Mouse (Mus musculus): Measurements from ENCODE around the gene Lama5. TPM values are rescaled to one million over a fixed set of nuclear protein-coding genes. Genes with fewer than 3 reads are reported as not detected.

Lama5 gene
- total RNA-seq, 1 experiment from 2014 or later = under 0.01 TPM

GRCm38 (mm10) chr2:180171522-180172070 lies 54.1 kb downstream of the Lama5 start:
- ATAC-seq (ENCODE audit: extremely low read depth, insufficient number of reproducible peaks, low FRiP score, poor library complexity, severe bottlenecking) = no peak

- peak; percentile 80 for ATAC-seq (ENCODE audit: extremely low read depth, insufficient number of reproducible peaks, low FRiP score, poor library complexity, severe bottlenecking)
Measured at GRCm38 (mm10) chr2:180170806-180171521, 54.7 kb downstream of the Lama5 start, which contains the start of gene Adrm1. Gene Adrm1 (plus strand): TSS chr2:180171485.

- no peak for ATAC-seq (ENCODE audit: extremely low read depth, insufficient number of reproducible peaks, low FRiP score, poor library complexity, severe bottlenecking)
Measured at GRCm38 (mm10) chr2:180170151-180170805, 55.4 kb downstream of the Lama5 start.

GRCm38 (mm10) chr2:180166869-180167268 lies 58.8 kb downstream of the Lama5 start:
- no peak for ATAC-seq (ENCODE audit: extremely low read depth, insufficient number of reproducible peaks, low FRiP score, poor library complexity, severe bottlenecking)

- no peak for ATAC-seq (ENCODE audit: extremely low read depth, insufficient number of reproducible peaks, low FRiP score, poor library complexity, severe bottlenecking)
Measured at GRCm38 (mm10) chr2:180165855-180166254, 59.8 kb downstream of the Lama5 start.

GRCm38 (mm10) chr2:180158627-180159026 lies 67.0 kb downstream of the Lama5 start:
- ATAC-seq (ENCODE audit: extremely low read depth, insufficient number of reproducible peaks, low FRiP score, poor library complexity, severe bottlenecking) = no peak

GRCm38 (mm10) chr2:180154796-180155195 lies 70.9 kb downstream of the Lama5 start:
- ATAC-seq (ENCODE audit: extremely low read depth, insufficient number of reproducible peaks, low FRiP score, poor library complexity, severe bottlenecking) = no peak

GRCm38 (mm10) chr2:180148551-180148950 lies 77.1 kb downstream of the Lama5 start:
- no peak for ATAC-seq (ENCODE audit: extremely low read depth, insufficient number of reproducible peaks, low FRiP score, poor library complexity, severe bottlenecking)

- no peak for ATAC-seq (ENCODE audit: extremely low read depth, insufficient number of reproducible peaks, low FRiP score, poor library complexity, severe bottlenecking)
Measured at GRCm38 (mm10) chr2:180147379-180147778, 78.3 kb downstream of the Lama5 start.

GRCm38 (mm10) chr2:180146091-180146490 lies 79.6 kb downstream of the Lama5 start:
- ATAC-seq (ENCODE audit: extremely low read depth, insufficient number of reproducible peaks, low FRiP score, poor library complexity, severe bottlenecking) = no peak

GRCm38 (mm10) chr2:180135414-180135813 lies 90.2 kb downstream of the Lama5 start:
- no peak for ATAC-seq (ENCODE audit: extremely low read depth, insufficient number of reproducible peaks, low FRiP score, poor library complexity, severe bottlenecking)

GRCm38 (mm10) chr2:180133911-180134310 lies 91.7 kb downstream of the Lama5 start:
- ATAC-seq (ENCODE audit: extremely low read depth, insufficient number of reproducible peaks, low FRiP score, poor library complexity, severe bottlenecking) = peak; percentile 15; the same call in 1 of the 2 replicates

GRCm38 (mm10) chr2:180133231-180133630 lies 92.4 kb downstream of the Lama5 start:
- no peak for ATAC-seq (ENCODE audit: extremely low read depth, insufficient number of reproducible peaks, low FRiP score, poor library complexity, severe bottlenecking)

- ATAC-seq (ENCODE audit: extremely low read depth, insufficient number of reproducible peaks, low FRiP score, poor library complexity, severe bottlenecking) = peak; percentile 27; the same call in 1 of the 2 replicates
Measured at GRCm38 (mm10) chr2:180127675-180128074, 98.0 kb downstream of the Lama5 start.

Other genes with a start within 250 kb of the Lama5 start
- gene Taf4, start 249.2 kb downstream of the Lama5 start, total RNA-seq (2017) = 42.6 and 46.0 TPM in 2 replicates
- 35.8 and 36.8 TPM in 2 replicates for gene Lsm14b, start 200.9 kb downstream of the Lama5 start, total RNA-seq (2017)
- 139 and 147 TPM in 2 replicates for gene Psma7, start 183.4 kb downstream of the Lama5 start, total RNA-seq (2017)
- gene Ss18l1, start 183.3 kb downstream of the Lama5 start, total RNA-seq (2017) = 9.7 and 10.6 TPM in 2 replicates
- 20.4 and 23.2 TPM in 2 replicates for gene Mtg2, start 155.3 kb downstream of the Lama5 start, total RNA-seq (2017)
- not detected in 2 replicates for gene Hrh3, start 121.4 kb downstream of the Lama5 start, total RNA-seq (2017)
- 83.9 and 85.7 TPM in 2 replicates for gene Osbpl2, start 106.6 kb downstream of the Lama5 start, total RNA-seq (2017)
- gene Adrm1, start 54.4 kb downstream of the Lama5 start, total RNA-seq (2017) = 73.4 and 75.9 TPM in 2 replicates
- gene Rps21, start 31.5 kb upstream of the Lama5 start, total RNA-seq (2017) = 798 and 852 TPM in 2 replicates
- gene Cables2, start 47.6 kb upstream of the Lama5 start, total RNA-seq (2017) = 53.5 and 55.6 TPM in 2 replicates
- not detected in 2 replicates for gene Rbbp8nl, start 64.0 kb upstream of the Lama5 start, total RNA-seq (2017)
- not detected in 2 replicates for gene Gata5, start 108.8 kb upstream of the Lama5 start, total RNA-seq (2017)
- 6.4 and 8.4 TPM in 2 replicates for gene Slco4a1, start 230.4 kb upstream of the Lama5 start, total RNA-seq (2017)

Data from neutrophil, adult 5-6 weeks (primary cell).